Mouse (Mus musculus): ENCODE data around the gene Ier2.

DNA sequence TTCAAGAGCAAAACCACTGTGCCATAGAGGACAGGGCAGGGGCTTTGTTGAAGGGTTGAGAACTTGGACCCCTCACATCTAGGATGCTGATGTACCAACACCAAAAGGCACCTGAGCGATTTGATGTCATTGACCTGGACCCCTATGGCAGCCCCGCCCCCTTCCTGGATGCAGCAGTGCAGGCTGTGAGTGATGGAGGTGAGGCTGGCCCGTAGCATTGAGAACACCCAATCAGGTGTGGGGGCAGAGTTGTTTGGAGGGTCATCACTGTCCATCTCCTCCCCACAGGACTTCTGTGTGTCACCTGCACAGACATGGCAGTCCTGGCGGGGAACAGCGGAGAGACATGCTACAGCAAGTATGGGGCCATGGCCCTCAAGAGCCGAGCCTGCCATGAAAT is 32.5 kb upstream of the Ier2 start:
- no peak for TF ChIP-seq POLR2A (IDR thresholded peaks at IDR 0.05; ENCODE audit: insufficient read length, low read depth)
- no peak for TF ChIP-seq MAX (IDR thresholded peaks at IDR 0.05; ENCODE audit: low read depth)
- TF ChIP-seq CEBPB (IDR thresholded peaks at IDR 0.05; ENCODE audit: insufficient read depth, poor library complexity, severe bottlenecking) = no peak
- no peak for TF ChIP-seq MYOG (IDR thresholded peaks at IDR 0.05; ENCODE audit: control insufficient read depth in 1 of 3, insufficient read depth in 1 of 3, insufficient read length in 2 of 3, low read depth in 2 of 3)

Data from myocyte (in vitro differentiated cells).